ENCODE assay signal across 8 mouse cellular contexts in the genomic region with DNA sequence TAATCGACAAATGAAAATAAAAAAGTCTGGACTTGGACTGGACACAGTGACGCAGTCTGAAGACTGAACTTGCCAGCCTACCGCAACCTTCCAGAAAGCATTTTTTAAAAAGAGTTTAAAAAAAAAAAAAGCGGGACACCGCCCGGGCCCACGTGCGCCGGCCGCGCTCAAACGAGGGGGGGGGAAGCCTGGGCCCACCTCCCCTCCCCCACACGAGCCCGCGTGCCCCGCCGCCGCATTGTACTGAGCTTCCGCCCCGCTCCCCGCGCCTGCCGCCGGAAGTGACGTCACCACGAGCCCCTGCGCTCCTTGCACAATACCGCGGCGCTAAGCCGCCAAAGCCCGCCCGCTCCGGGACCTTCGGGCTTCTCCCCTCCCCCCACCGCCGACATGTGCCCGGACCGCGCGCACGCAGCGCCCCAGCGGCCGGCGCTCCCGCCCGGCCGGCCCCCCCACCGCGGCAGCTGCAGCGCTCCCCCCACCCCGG. TPM values are rescaled to one million over a fixed set of nuclear protein-coding genes. Genes with fewer than 3 reads are reported as not detected.
A peak's percentile ranks its signal among the peaks of the same experiment; 100 is the strongest.
DNase-seq lines count a peak whose midpoint lies in the region; ATAC-seq and TF ChIP-seq lines count a peak whose summit lies in the region.

No protein-coding gene starts in this region.

- no peaks in the 10 kb centered on the region for H3K9me3 ChIP-seq in forebrain, embryonic 12.5 days
- H3K9me3 ChIP-seq in heart, postnatal 0 days (replicated peaks; ENCODE audit: control insufficient read depth, low read length), result no peaks in the 10 kb centered on the region
- H3K9me3 ChIP-seq in liver, embryonic 16.5 days (replicated peaks; ENCODE audit: control insufficient read depth, low read length), result no peaks in the 10 kb centered on the region
- H3K9me3 ChIP-seq in neural tube, embryonic 12.5 days, result no peaks in the 10 kb centered on the region
- no peaks in the 10 kb centered on the region for H3K9me3 ChIP-seq in stomach, postnatal 0 days (ENCODE audit: control insufficient read depth, low read length)

- peaks cover 35% of the 10 kb centered on the region for H3K36me3 ChIP-seq in forebrain, embryonic 12.5 days (replicated peaks)
- peaks cover 34% of the 10 kb centered on the region for H3K36me3 ChIP-seq in heart, postnatal 0 days (replicated peaks; ENCODE audit: control insufficient read depth, insufficient read depth, low read length)
- peaks cover 33% of the 10 kb centered on the region for H3K36me3 ChIP-seq in liver, embryonic 16.5 days (ENCODE audit: control insufficient read depth, insufficient read depth)
- H3K36me3 ChIP-seq in neural tube, embryonic 12.5 days, result peaks cover 35% of the 10 kb centered on the region
- H3K36me3 ChIP-seq in stomach, postnatal 0 days (ENCODE audit: control insufficient read depth, insufficient read depth, low read length), result peaks cover 13% of the 10 kb centered on the region

- H3K27ac ChIP-seq in forebrain, embryonic 12.5 days, result peak overlapping the region; percentile 100
- H3K27ac ChIP-seq in heart, postnatal 0 days (ENCODE audit: low read depth), result peak overlapping the region; percentile 99
- H3K27ac ChIP-seq in liver, embryonic 16.5 days (ENCODE audit: low read length), result peak overlapping the region; percentile 99
- H3K27ac ChIP-seq in neural tube, embryonic 12.5 days, result peak overlapping the region; percentile 99
- peak overlapping the region; percentile 100 for H3K27ac ChIP-seq in stomach, postnatal 0 days (replicated peaks)

- no peak for TF ChIP-seq CTCF in heart, postnatal 0 days (IDR thresholded peaks at IDR 0.05; ENCODE audit: low read depth)
- no peak for TF ChIP-seq CTCF in stomach, postnatal 0 days (IDR thresholded peaks at IDR 0.05; ENCODE audit: low read depth)

- TF ChIP-seq EP300 in heart, postnatal 0 days (IDR thresholded peaks at IDR 0.05; ENCODE audit: low read depth), result peak; percentile 51; the same call in 1 of the 2 replicates
- TF ChIP-seq EP300 in stomach, postnatal 0 days (optimal IDR thresholded peaks at IDR 0.05), result no peak

- H3K27me3 ChIP-seq in forebrain, embryonic 12.5 days, result no peaks in the 10 kb centered on the region
- no peaks in the 10 kb centered on the region for H3K27me3 ChIP-seq in heart, postnatal 0 days (ENCODE audit: control insufficient read depth, insufficient read depth, low read length)
- H3K27me3 ChIP-seq in liver, embryonic 16.5 days (ENCODE audit: control insufficient read depth, insufficient read depth, low read depth, low read length), result no peaks in the 10 kb centered on the region
- no peaks in the 10 kb centered on the region for H3K27me3 ChIP-seq in neural tube, embryonic 12.5 days (replicated peaks)
- no peaks in the 10 kb centered on the region for H3K27me3 ChIP-seq in stomach, postnatal 0 days (ENCODE audit: control insufficient read depth, insufficient read depth, low read length)

- WGBS in forebrain, embryonic 12.5 days, result under 1% methylated on average over 46 of the region's 53 CpGs
- under 1% methylated on average over 23 of the region's 53 CpGs for WGBS in heart, postnatal 0 days
- WGBS in liver, embryonic 16.5 days (ENCODE audit: insufficient replicate concordance), result under 1% methylated on average over 52 of the region's 53 CpGs
- WGBS in neural tube, embryonic 12.5 days, result under 1% methylated on average over 52 of the region's 53 CpGs
- under 1% methylated on average over 38 of the region's 53 CpGs for WGBS in stomach, postnatal 0 days

- DNase-seq in CD8-positive naive resting alpha-beta T cell, adult 2 months (ENCODE audit: low read depth in 2 of 2, low spot score in 2 of 2), result peak; percentile 84 to 85
- peak; percentile 85 for DNase-seq in c-Kit-positive CD71-negative TER-119-negative erythroid progenitor cells, embryonic 14.5 days (ENCODE audit: low read depth)
- peak; percentile 88 for DNase-seq in heart, postnatal 0 days (ENCODE audit: low spot score)
- peak; percentile 97 to 98 for DNase-seq in kidney, postnatal 4 days
- DNase-seq in stomach, postnatal 0 days (ENCODE audit: low spot score), result peak; percentile 96

- peak; percentile 94 for ATAC-seq in forebrain, embryonic 12.5 days (ENCODE audit: low FRiP score)
- peak; percentile 88 for ATAC-seq in heart, postnatal 0 days (ENCODE audit: insufficient read depth, low read depth)
- ATAC-seq in liver, embryonic 16.5 days (ENCODE audit: low read depth), result peak; percentile 80
- peak; percentile 93 for ATAC-seq in neural tube, embryonic 12.5 days (ENCODE audit: low FRiP score, low read depth)
- ATAC-seq in stomach, postnatal 0 days (ENCODE audit: low FRiP score, low TSS enrichment), result peak; percentile 92

- H3K4me2 ChIP-seq in forebrain, embryonic 12.5 days, result peak overlapping the region; percentile 74
- H3K4me2 ChIP-seq in heart, postnatal 0 days (ENCODE audit: low read depth, low read length), result peak overlapping the region; percentile 66
- H3K4me2 ChIP-seq in liver, embryonic 16.5 days (ENCODE audit: low read depth, low read length), result peak overlapping the region; percentile 78
- peak overlapping the region; percentile 88 for H3K4me2 ChIP-seq in neural tube, embryonic 12.5 days (replicated peaks)
- H3K4me2 ChIP-seq in stomach, postnatal 0 days (replicated peaks; ENCODE audit: low read depth), result peak overlapping the region; percentile 66

- H3K9ac ChIP-seq in forebrain, embryonic 12.5 days, result peak overlapping the region; percentile 100
- peak overlapping the region; percentile 100 for H3K9ac ChIP-seq in heart, postnatal 0 days (replicated peaks; ENCODE audit: low read depth, low read length)
- H3K9ac ChIP-seq in liver, embryonic 16.5 days (ENCODE audit: low read depth, low read length), result peak overlapping the region; percentile 99
- peak overlapping the region; percentile 99 for H3K9ac ChIP-seq in neural tube, embryonic 12.5 days
- peak overlapping the region; percentile 100 for H3K9ac ChIP-seq in stomach, postnatal 0 days (ENCODE audit: low read length)

- H3K4me1 ChIP-seq in forebrain, embryonic 12.5 days, result peaks cover 27% of the 10 kb centered on the region
- peaks cover 17% of the 10 kb centered on the region for H3K4me1 ChIP-seq in heart, postnatal 0 days (ENCODE audit: control insufficient read depth, insufficient read depth)
- peaks cover 22% of the 10 kb centered on the region for H3K4me1 ChIP-seq in liver, embryonic 16.5 days (ENCODE audit: control insufficient read depth, low read depth, low read length)
- peaks cover 19% of the 10 kb centered on the region for H3K4me1 ChIP-seq in neural tube, embryonic 12.5 days
- no peaks in the 10 kb centered on the region; the same call in 1 of the 2 replicates for H3K4me1 ChIP-seq in stomach, postnatal 0 days (replicated peaks; ENCODE audit: control insufficient read depth, insufficient read depth)

- H3K4me3 ChIP-seq in forebrain, embryonic 12.5 days (replicated peaks), result peak overlapping the region; percentile 75
- peak overlapping the region; percentile 99 for H3K4me3 ChIP-seq in heart, postnatal 0 days (ENCODE audit: low read depth, low read length)
- H3K4me3 ChIP-seq in liver, embryonic 16.5 days (ENCODE audit: low read depth, low read length), result peak overlapping the region; percentile 98
- H3K4me3 ChIP-seq in neural tube, embryonic 12.5 days, result peak overlapping the region; percentile 87
- peak overlapping the region; percentile 99 for H3K4me3 ChIP-seq in stomach, postnatal 0 days (ENCODE audit: low read depth, low read length)

RNA-seq across cellular contexts. Expression of a gene that starts 1.3 kb away (rescaled TPM):
- polyA plus RNA-seq in forebrain, embryonic 12.5 days (2016; fragmentation: Nextera tagmentation; extraction: Ambion mirVana), result 898 and 928 TPM in 2 replicates
- total RNA-seq in heart, postnatal 0 days (2014; rRNA removed; ENCODE audit: low replicate concordance), result 62.2 and 85.6 TPM in 2 replicates
- 107 and 109 TPM in 2 replicates for polyA plus RNA-seq in heart, postnatal 0 days (2015; fragmentation: Nextera tagmentation; extraction: Ambion mirVana)
- polyA plus RNA-seq in liver, embryonic 16.5 days (2015; fragmentation: Nextera tagmentation; extraction: Ambion mirVana), result 98.3 and 103 TPM in 2 replicates
- polyA plus RNA-seq in neural tube, embryonic 12.5 days (2016; fragmentation: Nextera tagmentation; extraction: Ambion mirVana), result 777 and 861 TPM in 2 replicates
- 129 and 147 TPM in 2 replicates for polyA plus RNA-seq in stomach, postnatal 0 days (2015; fragmentation: Nextera tagmentation; extraction: Ambion mirVana)

RNA-seq across cellular contexts. Expression of a gene that starts 17.4 kb away (rescaled TPM):
- 154 and 160 TPM in 2 replicates for polyA plus RNA-seq in forebrain, embryonic 12.5 days (2016; fragmentation: Nextera tagmentation; extraction: Ambion mirVana)
- 160 and 268 TPM in 2 replicates for total RNA-seq in heart, postnatal 0 days (2014; rRNA removed; ENCODE audit: low replicate concordance)
- polyA plus RNA-seq in heart, postnatal 0 days (2015; fragmentation: Nextera tagmentation; extraction: Ambion mirVana), result 519 and 555 TPM in 2 replicates
- 73.9 and 79.6 TPM in 2 replicates for polyA plus RNA-seq in liver, embryonic 16.5 days (2015; fragmentation: Nextera tagmentation; extraction: Ambion mirVana)
- 119 and 122 TPM in 2 replicates for polyA plus RNA-seq in neural tube, embryonic 12.5 days (2016; fragmentation: Nextera tagmentation; extraction: Ambion mirVana)
- 140 and 146 TPM in 2 replicates for polyA plus RNA-seq in stomach, postnatal 0 days (2015; fragmentation: Nextera tagmentation; extraction: Ambion mirVana)

Comparison
In these comparisons a context has a peak if more than half of its experiments do, and no peak if none do; other contexts are left out.
1. Peak in every context shown above with its lines: DNase-seq, ATAC-seq, H3K4me3 ChIP-seq and H3K27ac ChIP-seq.